Mouse (Mus musculus): ENCODE results near the gene 1700061G19Rik.
"Not testable (repeated sequence)": the region's sequence is repeated elsewhere in the genome, so short reads cannot be mapped to it uniquely, and the experiment has no call there.

Gene 1700061G19Rik

DNA sequence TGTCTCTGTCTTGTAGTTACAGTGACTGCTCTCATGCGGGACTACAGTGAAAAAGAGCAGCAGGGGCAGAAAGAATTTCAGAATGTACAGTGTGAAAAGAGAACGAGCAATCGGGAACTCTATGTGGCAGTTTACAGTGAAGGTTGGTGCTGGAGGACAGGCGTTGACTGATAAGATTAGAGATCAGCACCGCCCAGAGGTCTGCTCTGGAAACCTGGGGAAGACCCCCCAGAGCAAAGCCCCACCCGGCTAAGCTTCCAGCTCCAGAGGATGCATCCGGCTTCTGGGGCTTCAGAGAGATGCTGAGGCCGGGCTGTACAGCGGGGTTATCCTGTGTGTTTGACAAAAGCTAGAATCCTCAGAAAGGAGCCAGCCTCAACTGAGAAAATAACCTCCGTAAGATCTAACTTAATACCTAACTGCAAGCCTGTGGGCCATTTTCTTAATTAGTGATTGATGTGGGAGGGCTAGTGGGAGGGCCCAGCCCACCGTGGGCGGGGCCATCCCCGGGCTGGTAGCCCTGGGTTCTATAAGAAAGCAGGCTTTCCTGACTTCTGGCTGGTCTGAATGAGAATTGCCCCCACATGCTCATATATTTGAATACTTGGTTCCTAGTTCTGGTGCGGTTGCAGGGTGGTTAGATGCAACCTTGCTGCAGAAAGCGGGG, 4.9 kb upstream of the 1700061G19Rik start:
- DNase-seq (ENCODE audit: low read depth in 2 of 2, low spot score in 2 of 2) = no peak

DNA sequence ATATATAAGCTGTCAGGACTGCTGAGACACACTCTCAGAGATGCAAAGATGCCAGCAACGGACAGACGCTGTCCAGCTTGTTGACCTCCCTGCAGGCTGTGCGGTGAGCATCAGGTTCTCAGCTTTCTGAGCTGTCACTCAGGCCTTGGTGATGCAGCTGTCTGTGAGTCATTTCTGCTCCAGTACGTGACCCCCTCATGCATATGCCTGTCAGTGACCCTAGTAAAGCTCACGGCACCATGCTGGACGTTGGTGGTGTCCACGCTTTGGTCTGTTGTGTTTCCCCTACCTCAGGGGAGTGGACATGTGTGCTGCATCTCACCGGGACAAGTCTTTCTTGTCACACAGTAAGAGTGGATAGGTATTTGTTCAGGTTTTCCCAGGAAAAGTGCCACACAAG, 3.5 kb upstream of the 1700061G19Rik start:
- DNase-seq (ENCODE audit: low read depth in 2 of 2, low spot score in 2 of 2) = no peak

DNA sequence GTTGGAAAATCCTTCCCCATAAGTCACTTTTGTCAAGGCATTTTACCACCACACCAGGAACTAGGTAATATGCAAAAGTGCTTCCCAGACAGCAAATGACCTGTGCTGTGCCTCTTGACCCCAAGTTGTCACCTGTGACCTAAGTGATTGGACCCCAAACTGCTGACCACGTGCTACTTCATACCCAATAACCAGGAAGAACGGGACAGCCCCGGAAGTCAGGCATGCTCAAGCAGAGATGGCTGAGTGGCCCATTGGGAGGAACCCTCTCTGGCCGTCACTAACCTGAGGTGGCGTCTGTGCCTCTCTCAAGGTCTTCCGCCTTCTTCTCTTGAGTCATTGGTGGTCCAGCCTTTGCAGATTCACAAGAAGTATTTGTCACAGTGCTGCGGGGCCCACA, 2.8 kb upstream of the 1700061G19Rik start:
- no peak for DNase-seq (ENCODE audit: low read depth in 2 of 2, low spot score in 2 of 2)

DNA sequence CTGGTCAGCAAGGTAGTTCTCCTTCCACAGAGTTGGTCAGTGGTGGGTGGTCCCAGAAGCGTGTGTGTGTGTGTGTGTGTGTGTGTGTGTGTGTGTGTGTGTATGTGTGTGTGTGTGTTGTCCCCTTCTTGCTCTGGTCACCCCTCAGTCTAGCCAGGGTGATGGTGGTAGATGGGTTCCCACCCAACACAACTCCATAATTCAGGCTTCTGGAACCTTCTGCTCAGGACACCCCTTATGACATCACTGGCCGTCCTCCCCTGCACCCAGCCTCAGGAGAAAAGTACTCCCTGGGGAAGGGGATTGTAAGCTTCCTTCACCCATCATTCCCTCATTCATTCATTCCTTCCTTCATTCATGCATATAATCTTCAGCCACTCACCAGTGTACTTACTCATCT, 1.0 kb upstream of the 1700061G19Rik start, which contains the start of gene Acsbg2:
Gene Acsbg2, minus strand, starts transcription at position 211 of the 400 bp plus-strand sequence.
- no peak for DNase-seq (ENCODE audit: low read depth in 2 of 2, low spot score in 2 of 2)

DNA sequence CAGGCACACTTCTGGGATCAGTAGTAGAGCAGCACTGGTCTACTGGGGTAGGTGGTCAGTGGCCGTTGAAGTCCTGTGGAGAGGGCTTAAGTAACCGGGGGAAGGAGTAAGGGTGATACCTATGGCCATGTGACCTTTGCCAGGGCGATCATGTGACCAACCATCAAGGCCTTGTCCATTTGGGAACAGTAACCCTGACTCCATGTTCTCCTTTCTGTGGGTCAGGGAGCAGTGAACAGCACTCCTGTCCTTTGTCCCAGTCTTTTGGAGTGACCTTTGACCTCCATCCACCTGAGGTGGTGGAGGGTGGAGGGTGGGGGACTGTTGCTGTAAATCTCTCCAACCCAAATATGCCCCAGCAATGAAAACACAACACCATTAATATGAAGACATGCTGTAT, 1.2 kb downstream of the 1700061G19Rik start:
- no peak for DNase-seq (ENCODE audit: low read depth in 2 of 2, low spot score in 2 of 2)

DNA sequence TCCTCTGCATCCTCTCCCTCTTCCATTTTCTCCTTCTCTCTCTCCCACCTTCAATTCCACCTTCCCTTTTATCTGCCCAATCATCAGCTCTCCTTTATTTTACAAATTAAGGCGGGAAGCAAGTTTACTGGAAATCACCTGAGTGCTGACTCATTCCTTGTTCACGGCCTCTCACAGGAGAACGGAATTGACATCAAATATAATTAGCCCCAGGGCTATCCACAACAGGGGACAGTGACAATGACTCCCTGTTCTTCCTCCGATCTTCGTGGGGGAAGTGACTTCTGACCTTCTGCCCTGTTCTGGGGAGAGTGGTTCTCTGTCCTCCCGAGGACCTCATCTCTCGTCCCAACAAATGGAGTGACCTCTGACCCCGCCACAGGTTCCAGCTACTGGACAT, 1.7 kb downstream of the 1700061G19Rik start:
- DNase-seq (ENCODE audit: low read depth in 2 of 2, low spot score in 2 of 2) = no peak

DNA sequence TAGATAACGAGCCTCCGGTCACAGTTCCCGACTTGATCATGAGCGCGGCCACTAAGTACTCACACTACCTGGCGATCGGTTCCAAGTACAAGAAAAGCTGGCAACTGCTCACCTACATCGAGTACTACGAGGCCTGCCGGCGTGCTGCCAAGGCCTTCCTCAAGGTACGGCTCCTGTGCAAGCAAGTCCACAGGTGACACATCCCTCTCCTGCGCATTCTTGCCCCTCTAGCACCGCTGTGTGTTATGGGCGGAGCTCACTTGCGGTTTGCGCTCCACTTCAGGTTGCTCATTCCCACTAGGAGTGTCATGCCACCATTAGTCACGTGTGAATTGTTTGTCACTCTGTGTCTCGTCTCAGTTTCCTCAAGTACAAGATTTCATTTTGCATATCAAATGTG, 2.1 kb downstream of the 1700061G19Rik start:
- DNase-seq (ENCODE audit: low read depth in 2 of 2, low spot score in 2 of 2) = no peak

DNA sequence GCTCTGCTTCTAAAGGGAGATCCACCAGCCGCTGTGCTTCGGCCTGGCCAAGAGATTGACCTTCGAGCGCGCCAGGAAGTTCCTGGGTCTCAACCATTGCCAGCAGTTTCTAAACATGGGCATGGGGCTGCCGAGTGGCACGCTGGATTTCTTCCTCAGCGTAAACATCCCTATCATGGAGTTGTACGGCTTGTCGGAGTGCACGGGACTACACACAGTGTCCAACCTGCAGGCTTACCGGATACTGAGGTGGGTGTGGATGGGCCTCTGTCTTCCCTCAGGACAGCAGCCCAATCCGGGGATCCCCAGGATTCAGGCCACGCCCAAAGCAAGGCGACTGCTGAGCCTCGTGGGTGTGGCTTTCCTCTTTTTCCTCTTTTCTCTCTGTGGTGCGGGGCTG, 8.3 kb downstream of the 1700061G19Rik start:
- no peak for DNase-seq (ENCODE audit: low read depth in 2 of 2, low spot score in 2 of 2)

DNA sequence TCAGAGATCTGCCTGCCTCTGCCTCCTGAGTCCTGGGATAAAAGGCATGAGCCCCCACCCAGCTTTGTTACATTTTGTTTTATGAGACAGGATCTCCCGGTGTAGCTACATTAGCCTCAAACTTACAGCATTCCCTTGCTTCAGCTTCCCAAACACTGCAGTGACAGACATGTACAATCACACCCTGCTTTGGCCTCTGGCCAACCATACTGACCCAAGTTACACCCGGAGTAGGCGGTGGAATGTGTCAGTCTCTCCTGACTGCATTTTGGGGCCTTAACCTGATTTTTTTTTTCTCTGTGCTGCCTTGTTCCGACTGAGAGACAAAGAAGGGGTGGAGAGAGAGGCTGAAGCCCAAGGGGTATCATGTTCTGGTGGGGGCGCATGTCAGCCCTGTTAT, 9.1 kb downstream of the 1700061G19Rik start:
- no peak for DNase-seq (ENCODE audit: low read depth in 2 of 2, low spot score in 2 of 2)

DNA sequence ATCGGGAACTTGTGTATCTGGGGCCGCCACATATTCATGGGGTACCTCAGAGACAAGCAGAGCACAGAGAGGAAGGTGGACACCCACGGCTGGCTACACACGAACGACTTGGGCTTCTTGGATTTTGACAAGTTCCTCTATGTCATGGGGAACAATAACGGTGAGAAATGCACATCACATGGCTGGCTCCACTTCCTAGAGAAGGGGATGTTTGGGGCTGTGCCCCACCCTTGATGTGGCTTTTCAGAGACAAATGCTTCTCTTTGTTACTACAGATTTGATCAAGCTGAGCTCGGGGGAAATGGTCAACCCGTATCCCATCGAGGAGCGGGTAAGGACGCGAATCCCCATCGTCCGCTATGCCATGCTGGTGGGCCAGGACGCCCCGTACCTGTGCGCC, 9.5 kb downstream of the 1700061G19Rik start:
- peak in 1 of 2 experiments; percentile 44 for DNase-seq (ENCODE audit: low read depth in 2 of 2, low spot score in 2 of 2)

DNA sequence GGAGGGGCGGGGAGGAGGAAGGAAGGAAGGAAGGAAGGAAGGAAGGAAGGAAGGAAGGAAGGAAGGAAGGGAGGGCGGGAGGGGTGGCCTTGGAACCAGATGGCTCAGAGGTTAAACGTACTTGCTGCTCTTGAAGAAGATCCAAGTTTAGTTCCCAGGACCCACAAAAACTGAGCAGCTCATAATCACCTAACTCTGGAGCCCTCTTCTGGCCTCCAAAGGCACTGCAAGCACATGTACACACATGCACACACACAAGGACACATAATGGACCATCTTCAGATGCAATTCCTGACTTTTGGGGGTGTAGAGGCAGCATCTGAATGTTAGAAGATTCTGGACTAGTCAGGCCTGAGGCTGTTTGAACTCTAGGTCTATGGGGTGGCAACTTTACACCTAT, 12.8 kb downstream of the 1700061G19Rik start:
- DNase-seq (ENCODE audit: low read depth in 2 of 2, low spot score in 2 of 2) = no peak

DNA sequence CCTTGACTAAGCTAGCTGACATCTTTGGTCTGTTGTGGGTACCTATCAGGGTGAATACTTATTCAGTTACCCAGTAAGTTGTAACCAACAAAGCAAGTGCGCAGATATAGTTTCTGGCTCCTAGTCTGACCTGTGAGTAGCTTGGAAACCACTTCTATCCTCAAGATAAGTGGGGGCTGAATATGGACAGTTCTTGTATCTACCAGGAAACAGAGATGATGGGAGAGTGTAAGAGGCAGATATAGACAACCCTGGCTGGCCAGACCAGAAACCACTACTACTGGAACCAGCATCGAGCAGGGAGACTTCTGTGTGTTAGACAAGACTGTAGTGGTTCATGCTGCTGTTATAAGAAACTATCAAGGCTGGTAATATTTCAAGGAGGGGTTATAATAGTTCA, 14.7 kb downstream of the 1700061G19Rik start:
- no peak for DNase-seq (ENCODE audit: low read depth in 2 of 2, low spot score in 2 of 2)

DNA sequence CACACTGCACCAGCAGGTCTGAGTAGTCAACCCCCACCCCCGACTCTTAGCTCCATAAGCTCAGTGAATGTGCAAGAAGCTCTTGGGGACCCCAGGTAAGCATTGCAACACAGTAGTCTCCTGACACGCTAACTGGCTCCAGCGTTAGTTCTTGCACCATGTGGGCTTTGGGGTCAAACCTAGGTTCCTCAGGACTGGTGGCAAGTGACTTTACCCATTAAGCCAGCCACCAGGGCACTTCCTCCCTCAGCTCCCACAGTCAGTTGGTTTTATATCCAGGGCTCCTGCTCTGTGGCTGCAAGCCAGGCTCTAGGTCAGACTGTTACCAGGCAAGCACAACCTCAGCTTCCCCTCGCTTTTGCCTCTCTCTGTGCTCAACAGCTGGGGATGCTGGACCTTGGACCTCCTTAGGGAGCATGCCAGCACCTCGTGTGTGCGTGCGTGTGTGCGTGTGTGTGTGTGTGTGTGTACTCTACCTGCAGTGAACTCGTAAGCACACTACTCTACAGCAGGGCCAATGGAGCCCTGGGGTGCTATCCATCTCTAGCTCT, 20.2 kb downstream of the 1700061G19Rik start:
- DNase-seq (ENCODE audit: low read depth in 2 of 2, low spot score in 2 of 2) = no peak

DNA sequence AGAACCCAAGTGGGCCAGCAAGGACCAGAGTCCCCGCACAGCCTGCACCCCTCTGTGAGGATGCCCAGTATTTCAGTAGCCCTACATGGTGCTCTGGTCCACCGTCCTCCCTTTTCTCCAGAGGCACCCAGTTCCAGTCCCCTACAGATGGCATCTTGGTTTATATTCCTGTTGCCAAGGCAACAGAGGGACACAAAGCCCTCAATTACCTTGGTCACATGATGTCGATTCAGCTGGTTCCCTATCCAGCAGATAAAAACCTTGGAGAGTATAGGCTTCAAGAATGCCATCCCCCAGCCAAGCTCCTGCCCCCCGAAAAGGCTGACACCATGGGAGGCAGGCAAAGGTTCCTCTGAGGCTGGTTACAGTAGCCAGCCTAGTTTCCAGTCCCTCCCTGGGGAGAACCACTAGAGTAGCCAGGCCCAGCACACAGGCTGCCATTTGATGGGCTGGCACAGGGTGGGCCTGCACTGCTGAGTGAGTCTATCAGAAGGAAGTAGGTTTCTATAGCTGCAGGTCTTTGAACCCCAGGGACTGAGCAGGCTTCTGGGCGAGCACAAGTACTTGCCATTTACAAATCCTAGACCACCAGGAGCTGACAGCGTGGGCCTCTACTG, 21.3 kb downstream of the 1700061G19Rik start:
- no peak for DNase-seq (ENCODE audit: low read depth in 2 of 2, low spot score in 2 of 2)

DNA sequence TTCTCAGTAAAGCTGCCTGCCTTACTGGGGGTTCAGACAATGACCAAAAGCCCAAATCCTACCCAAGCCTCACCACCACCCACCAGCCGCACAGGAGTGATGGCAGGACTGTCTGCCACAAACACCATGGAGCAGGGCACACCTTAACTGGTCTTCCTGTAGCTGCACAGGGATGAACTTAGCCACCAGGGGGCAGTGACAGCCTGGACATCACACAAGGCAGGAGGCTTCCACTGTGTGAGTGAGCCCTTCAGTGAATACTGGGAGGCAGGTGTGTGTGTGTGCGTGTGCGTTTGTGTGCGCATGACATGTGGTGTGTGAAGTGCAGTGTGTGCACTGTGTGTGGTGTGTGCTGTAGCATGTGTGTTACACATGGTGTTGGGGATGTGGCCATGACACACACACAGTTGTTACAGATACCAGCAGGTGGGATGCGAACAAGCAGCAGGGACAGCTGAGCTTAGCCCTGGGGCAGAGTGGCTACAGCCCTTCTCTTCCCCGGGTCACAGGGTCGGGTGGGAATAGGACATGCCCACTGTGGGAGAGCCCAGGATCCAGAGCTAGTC, 22.4 kb downstream of the 1700061G19Rik start:
- DNase-seq (ENCODE audit: low read depth in 2 of 2, low spot score in 2 of 2) = peak; percentile 80 to 85

DNA sequence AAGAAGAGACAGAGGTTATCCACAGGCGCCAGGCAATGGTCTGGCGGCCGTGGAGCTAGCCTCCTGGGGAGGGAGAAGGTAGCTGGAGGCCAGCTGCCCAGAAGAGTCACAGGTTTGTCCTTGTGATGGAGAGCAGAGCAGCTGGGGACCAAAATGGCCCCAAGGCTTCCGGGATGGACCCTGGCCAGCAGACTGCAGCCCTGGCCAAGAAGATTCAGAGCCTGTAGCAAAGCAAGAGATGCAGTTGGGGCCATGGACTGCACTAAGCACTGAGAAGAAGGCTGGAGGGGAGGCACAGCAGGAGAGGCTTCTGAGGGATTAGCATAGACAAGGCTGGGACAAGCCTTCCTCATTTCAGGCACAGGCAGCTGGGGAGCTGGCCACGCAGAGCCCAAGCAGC, 27.4 kb downstream of the 1700061G19Rik start:
- no peak for DNase-seq (ENCODE audit: low read depth in 2 of 2, low spot score in 2 of 2)

DNA sequence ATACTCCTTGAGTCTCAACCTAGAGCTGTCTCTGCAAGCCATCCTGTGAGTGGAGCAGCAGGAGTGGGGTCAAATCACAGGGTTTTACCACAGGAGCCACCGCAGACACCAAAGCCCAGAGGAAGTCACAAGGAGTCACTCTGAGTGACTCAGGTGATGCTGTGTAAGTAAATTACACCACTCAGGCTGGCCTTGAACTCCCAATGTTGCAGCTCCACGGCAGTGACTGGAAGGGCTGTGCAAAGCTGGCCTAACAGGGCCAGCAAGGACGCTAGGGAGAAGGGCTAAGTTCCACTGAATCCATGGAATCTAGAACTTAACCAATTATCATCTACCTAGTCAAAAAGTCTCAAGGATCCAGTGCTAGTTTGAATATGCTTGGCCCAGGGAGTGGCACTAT, 30.9 kb downstream of the 1700061G19Rik start:
- DNase-seq (ENCODE audit: low read depth in 2 of 2, low spot score in 2 of 2) = no peak

DNA sequence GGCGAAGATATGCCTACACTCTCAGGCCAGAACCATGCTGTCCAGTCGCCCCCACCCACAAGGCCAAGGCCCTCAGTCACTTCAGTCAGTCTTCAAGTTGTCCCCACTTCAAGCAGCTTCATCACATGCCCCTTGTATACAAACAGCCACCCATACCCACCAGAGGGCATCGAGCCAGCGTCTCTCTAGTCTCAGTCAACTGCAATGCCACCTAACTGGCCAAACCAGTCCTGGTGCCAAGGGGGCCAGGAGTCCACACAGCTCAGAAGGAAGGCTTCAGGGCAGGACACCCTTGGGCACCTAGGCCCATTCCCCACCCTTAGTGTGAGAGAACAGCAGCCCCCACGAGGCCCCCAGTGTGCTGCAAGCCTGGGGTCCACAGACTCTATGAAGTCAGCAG, 31.8 kb downstream of the 1700061G19Rik start:
- DNase-seq (ENCODE audit: low read depth in 2 of 2, low spot score in 2 of 2) = no peak

DNA sequence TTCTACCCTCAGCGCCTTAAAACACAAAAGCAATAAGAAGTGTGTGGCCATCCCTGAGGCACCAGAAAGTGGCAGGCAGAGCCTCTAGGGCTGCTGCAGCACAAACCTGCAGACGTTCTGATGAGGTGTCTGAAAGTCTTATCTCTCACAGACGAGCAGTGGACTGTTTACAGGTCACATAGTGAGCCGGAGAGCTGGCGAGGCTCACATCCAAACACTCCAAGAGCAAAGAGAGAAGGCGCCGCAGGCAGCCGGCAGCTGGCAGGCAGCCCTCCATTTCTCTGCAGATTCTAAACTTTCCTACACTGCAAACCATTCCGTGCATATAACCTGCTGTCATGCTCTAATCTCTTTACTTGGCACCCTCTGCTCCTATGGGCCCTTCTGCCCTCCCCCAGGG, 32.6 kb downstream of the 1700061G19Rik start:
- DNase-seq (ENCODE audit: low read depth in 2 of 2, low spot score in 2 of 2) = no peak

DNA sequence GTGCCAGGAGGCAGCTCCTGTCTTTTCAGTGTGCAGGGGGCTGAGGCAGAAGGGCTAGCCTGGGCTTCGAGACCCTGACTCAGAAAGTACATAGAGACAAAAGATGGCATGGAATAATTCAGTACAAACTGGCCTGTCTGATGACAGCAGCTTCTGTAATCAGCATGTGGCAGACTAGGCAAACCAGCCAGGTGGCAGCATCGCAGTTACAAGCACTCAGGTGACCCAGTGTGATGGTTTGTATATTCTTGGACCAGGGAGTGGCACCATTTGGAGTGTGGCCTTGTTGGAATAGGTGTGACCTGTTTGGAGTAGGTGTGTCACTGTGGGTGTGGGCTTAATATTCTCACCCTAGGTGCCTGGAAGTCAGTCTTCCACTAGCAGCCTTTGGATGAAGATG, 34.5 kb downstream of the 1700061G19Rik start:
- not testable (repeated sequence) for DNase-seq (ENCODE audit: low read depth in 2 of 2, low spot score in 2 of 2)

DNA sequence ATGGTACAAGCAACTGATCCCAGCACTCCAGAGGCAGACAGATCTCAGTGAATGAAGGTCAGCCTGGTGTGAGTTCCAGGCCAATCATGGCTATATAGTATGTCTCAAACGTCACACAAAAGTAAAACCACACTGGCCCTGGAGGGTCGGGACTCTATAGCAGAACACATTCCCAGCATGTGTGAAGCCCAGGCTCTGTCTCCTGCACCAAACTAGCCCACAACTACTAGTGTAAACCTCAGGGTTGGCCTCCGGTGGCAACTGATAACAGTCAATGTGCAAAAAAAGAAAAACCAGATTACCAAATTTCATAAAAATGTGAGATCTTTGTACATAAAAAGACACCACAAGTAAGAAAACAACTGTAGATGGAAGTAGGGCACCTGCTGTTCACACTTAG, 37.7 kb downstream of the 1700061G19Rik start:
- DNase-seq (ENCODE audit: low read depth in 2 of 2, low spot score in 2 of 2) = no peak

DNA sequence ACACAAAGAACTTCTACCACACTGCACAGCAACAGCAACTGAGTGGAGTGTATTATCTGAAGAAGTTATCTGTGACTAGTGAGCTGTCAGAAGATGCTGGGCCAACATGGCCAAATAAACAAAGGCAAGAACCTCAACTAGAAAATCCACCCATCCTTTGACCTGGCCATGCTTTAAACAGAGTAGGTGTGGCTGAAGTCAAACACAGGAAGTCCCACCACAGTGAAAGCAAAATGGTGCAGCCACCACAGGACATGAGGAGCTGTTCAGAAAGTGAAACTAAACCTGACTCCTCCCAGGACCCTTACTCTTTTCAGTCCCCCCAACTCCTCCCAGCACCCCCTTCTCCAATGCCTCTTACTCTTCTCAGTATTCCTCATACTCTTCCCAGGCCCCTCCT, 38.2 kb downstream of the 1700061G19Rik start:
- no peak for DNase-seq (ENCODE audit: low read depth in 2 of 2, low spot score in 2 of 2)

All from CD8-positive naive resting alpha-beta T cell, adult 2 months (primary cell).